Mouse (Mus musculus) olfactory bulb, adult 2 months (tissue): ENCODE data around the gene Kbtbd12.

Source experiments
- CTCF ChIP-seq: fragments of 200-500 bp; IDR thresholded peaks from 2 replicates; pipeline ENCODE4 v1.5.1; 2012; ENCODE audit warnings: low read depth, mild to moderate bottlenecking, low read length, moderate library complexity; ENCODE audit not compliant: insufficient read depth
- POLR2A ChIP-seq: fragments of 200-500 bp; IDR thresholded peaks from 2 replicates; pipeline ENCODE4 v1.6.1; 2012; ENCODE audit warnings: mild to moderate bottlenecking, low read depth, low read length, moderate library complexity; ENCODE audit not compliant: insufficient read depth

GRCm38 (mm10) chr6:88589517-88589916, 48.2 kb downstream of the Kbtbd12 start:
- TF ChIP-seq CTCF (peak; percentile 35; the same call in 1 of the 2 replicates), POLR2A (no peak)
